Mouse (Mus musculus) MEL (cell line): ENCODE results near the gene Ccdc137. TPM values are rescaled to one million over a fixed set of nuclear protein-coding genes. Genes with fewer than 3 reads are reported as not detected.

Experiments used
- DNase-seq: peaks from one replicate; pipeline ENCODE4 v3.0.0; 2011; ENCODE audit warnings: low read depth, low spot score
- H3K27ac ChIP-seq: 2 replicates; pipeline ENCODE4 v1.5.1; 2012; ENCODE audit warnings: low read depth, mild to moderate bottlenecking, control low read depth, low read length, moderate library complexity; ENCODE audit not compliant: control insufficient read depth
- H3K27me3 ChIP-seq, 2 experiments: fragments of 150-350 bp in 1 of 2; sonication (generic) in 1 of 2; 2 replicates each; pipeline ENCODE4 v1.6.1; 2012; ENCODE audit warnings: low read length in 2 of 2, mild to moderate bottlenecking in 2 of 2, improper control_type of control experiment in 1 of 2, moderate library complexity in 1 of 2; ENCODE audit not compliant: insufficient read depth in 2 of 2, control insufficient read depth in 1 of 2
- H3K36me3 ChIP-seq, 2 experiments: 2 replicates each; pipeline ENCODE4 v1.6.1; 2012 to 2014; ENCODE audit warnings: low read length in 2 of 2, improper control_type of control experiment in 1 of 2, inconsistent platforms in 1 of 2, mild to moderate bottlenecking in 1 of 2; ENCODE audit not compliant: insufficient read depth in 2 of 2, control insufficient read depth in 1 of 2
- H3K4me1 ChIP-seq, 2 experiments: fragments of 150-350 bp in 1 of 2; sonication (generic) in 1 of 2; 2 replicates each; pipeline ENCODE4 v1.6.1; 2012; ENCODE audit warnings: low read length in 2 of 2, improper control_type of control experiment in 1 of 2, mild to moderate bottlenecking in 1 of 2; ENCODE audit not compliant: insufficient read depth in 2 of 2, control insufficient read depth in 1 of 2
- H3K4me3 ChIP-seq, 2 experiments: fragments of 150-350 bp in 1 of 2; sonication (generic) in 1 of 2; 2 replicates each; pipeline ENCODE4 v1.5.1; 2012; ENCODE audit warnings: low read depth in 2 of 2, low read length in 2 of 2, mild to moderate bottlenecking in 2 of 2, moderate library complexity in 2 of 2, control low read depth in 1 of 2, improper control_type of control experiment in 1 of 2; ENCODE audit not compliant: control insufficient read depth in 1 of 2, insufficient read depth in 1 of 2
- H3K79me2 ChIP-seq: 2 replicates; pipeline ENCODE4 v1.6.1; 2012; ENCODE audit warnings: mild to moderate bottlenecking, low read length, moderate library complexity; ENCODE audit not compliant: control insufficient read depth, poor library complexity, insufficient read depth
- H3K9ac ChIP-seq: 2 replicates; pipeline ENCODE4 v1.6.1; 2012; ENCODE audit warnings: low read depth, mild to moderate bottlenecking, control low read depth, low read length, moderate library complexity; ENCODE audit not compliant: control insufficient read depth, poor library complexity, severe bottlenecking
- H3K9me3 ChIP-seq: fragments of 150-350 bp; sonication (generic); replicated peaks from 2 replicates; pipeline ENCODE4 v1.6.1; 2012; ENCODE audit warnings: mild to moderate bottlenecking, low read length, improper control_type of control experiment, moderate library complexity; ENCODE audit not compliant: insufficient read depth
- BHLHE40 ChIP-seq: IDR thresholded peaks from 2 replicates; pipeline ENCODE4 v1.6.1; 2012; ENCODE audit warnings: low read depth, mild to moderate bottlenecking, inconsistent platforms, low read length, improper control_type of control experiment, borderline replicate concordance
- CTCF ChIP-seq, 3 experiments: IDR thresholded peaks in 2 of 3; conservative IDR thresholded peaks in 1 of 3; 2 replicates each; pipeline ENCODE4 v1.5.1; 2011 to 2012; ENCODE audit warnings: low read length in 3 of 3, low read depth in 2 of 3, mild to moderate bottlenecking in 2 of 3, improper control_type of control experiment in 1 of 3, inconsistent platforms in 1 of 3, mixed read lengths in 1 of 3, moderate library complexity in 1 of 3; ENCODE audit not compliant: control insufficient read depth in 1 of 3, insufficient read depth in 1 of 3, poor library complexity in 1 of 3, severe bottlenecking in 1 of 3
- ETS1 ChIP-seq: IDR thresholded peaks from 2 replicates; pipeline ENCODE4 v1.6.1; 2012; ENCODE audit warnings: low read depth, mild to moderate bottlenecking, inconsistent platforms, low read length, improper control_type of control experiment, moderate library complexity
- GATA1 ChIP-seq: IDR thresholded peaks from 2 replicates; pipeline ENCODE4 v1.6.1; 2011; ENCODE audit warnings: low read depth, low read length, improper control_type of control experiment
- JUND ChIP-seq: IDR thresholded peaks from 2 replicates; pipeline ENCODE4 v1.6.1; 2011; ENCODE audit warnings: low read depth, mild to moderate bottlenecking, improper control_type of control experiment, low read length
- KAT2A ChIP-seq: conservative IDR thresholded peaks from 2 replicates; pipeline ENCODE4 v1.6.1; 2012; ENCODE audit warnings: low read depth, low read length, improper control_type of control experiment, inconsistent platforms
- MAX ChIP-seq: IDR thresholded peaks from 2 replicates; pipeline ENCODE4 v1.6.1; 2011; ENCODE audit warnings: low read length, improper control_type of control experiment
- MAZ ChIP-seq: IDR thresholded peaks from 2 replicates; pipeline ENCODE4 v1.6.1; 2012; ENCODE audit warnings: low read depth, mild to moderate bottlenecking, inconsistent platforms, low read length, improper control_type of control experiment
- MXI1 ChIP-seq: IDR thresholded peaks from 2 replicates; pipeline ENCODE4 v1.6.1; 2011; ENCODE audit warnings: mild to moderate bottlenecking, low read depth, low read length, improper control_type of control experiment
- MYC ChIP-seq: IDR thresholded peaks from 2 replicates; pipeline ENCODE4 v1.6.1; 2011; ENCODE audit warnings: low read depth, mild to moderate bottlenecking, low read length, improper control_type of control experiment, moderate library complexity
- NELFE ChIP-seq: IDR thresholded peaks from 2 replicates; pipeline ENCODE4 v1.6.1; 2011; ENCODE audit warnings: low read depth, low read length, improper control_type of control experiment
- NRF1 ChIP-seq: IDR thresholded peaks from 2 replicates; pipeline ENCODE4 v1.6.1; 2014; ENCODE audit warnings: low read depth, mild to moderate bottlenecking, inconsistent platforms, low read length, improper control_type of control experiment, moderate library complexity; ENCODE audit not compliant: poor library complexity, insufficient read depth, severe bottlenecking
- POLR2A ChIP-seq, 2 experiments: IDR thresholded peaks; 2 replicates each; pipeline ENCODE4 v1.6.1; 2011 to 2012; ENCODE audit warnings: low read length in 2 of 2, mild to moderate bottlenecking in 2 of 2, control low read depth in 1 of 2, improper control_type of control experiment in 1 of 2, low read depth in 1 of 2, moderate library complexity in 1 of 2; ENCODE audit not compliant: control insufficient read depth in 1 of 2, insufficient read depth in 1 of 2, poor library complexity in 1 of 2
- POLR2AphosphoS2 ChIP-seq: IDR thresholded peaks from 2 replicates; pipeline ENCODE4 v1.6.1; 2011; ENCODE audit warnings: low read length, improper control_type of control experiment
- POLR2AphosphoS5 ChIP-seq: IDR thresholded peaks from 2 replicates; pipeline ENCODE4 v1.6.1; 2012; ENCODE audit warnings: low read depth, borderline replicate concordance, mild to moderate bottlenecking, inconsistent platforms, low read length, moderate library complexity, mixed read lengths
- RAD21 ChIP-seq: IDR thresholded peaks from 2 replicates; pipeline ENCODE4 v1.6.1; 2011; ENCODE audit warnings: mild to moderate bottlenecking, low read depth, low read length, improper control_type of control experiment
- SIN3A ChIP-seq: IDR thresholded peaks from 2 replicates; pipeline ENCODE4 v1.6.1; 2012; ENCODE audit warnings: low read length, improper control_type of control experiment, inconsistent platforms
- TAL1 ChIP-seq: IDR thresholded peaks from 2 replicates; pipeline ENCODE4 v1.6.1; 2012; ENCODE audit warnings: mild to moderate bottlenecking, inconsistent platforms, low read length, moderate library complexity, mixed read lengths
- TBP ChIP-seq: IDR thresholded peaks from 2 replicates; pipeline ENCODE4 v1.8.0; 2011; ENCODE audit warnings: low read depth, low read length, improper control_type of control experiment
- ZC3H11A ChIP-seq: IDR thresholded peaks from 2 replicates; pipeline ENCODE4 v1.6.1; 2012; ENCODE audit warnings: low read depth, mild to moderate bottlenecking, inconsistent platforms, low read length, improper control_type of control experiment
- ZKSCAN1 ChIP-seq: IDR thresholded peaks from 2 replicates; pipeline ENCODE4 v1.6.1; 2012; ENCODE audit warnings: low read depth, mild to moderate bottlenecking, inconsistent platforms, low read length, improper control_type of control experiment, moderate library complexity
- ZMIZ1 ChIP-seq: IDR thresholded peaks from 2 replicates; pipeline ENCODE4 v1.6.1; 2012; ENCODE audit warnings: low read depth, mild to moderate bottlenecking, inconsistent platforms, low read length, improper control_type of control experiment, moderate library complexity
- ZNF384 ChIP-seq: IDR thresholded peaks from 2 replicates; pipeline ENCODE4 v1.6.1; 2012; ENCODE audit warnings: low read depth, mild to moderate bottlenecking, inconsistent platforms, low read length, improper control_type of control experiment
- polyA plus RNA-seq, 2 experiments: library from polyadenylated mRNA; stranded (reverse) in 1 of 2; unstranded in 1 of 2; fragments of >175 nt in 1 of 2; fragments of >200 nt in 1 of 2; gene quantifications; 2 replicates each; pipeline versions ENCODE4 v1.2.1 to v1.2.4; 2012; ENCODE audit warnings: low replicate concordance in 2 of 2, low read depth in 1 of 2; ENCODE audit not compliant: insufficient read length in 2 of 2, insufficient read depth in 1 of 2, missing spikeins in 1 of 2
- total RNA-seq: library from RNA; depleted of rRNA; stranded (reverse); fragments of 300-350 nt; gene quantifications from 2 replicates; pipeline ENCODE4 v1.2.3, GENCODE M21; 2012

Ccdc137 gene
- total and polyA plus RNA-seq, 3 experiments = 104 to 116 TPM; not detected in 1

- H3K4me3 ChIP-seq = no peak overlapping the region
- H3K9me3 ChIP-seq = no peaks in the 10 kb centered on the region
- no peaks in the 10 kb centered on the region for H3K36me3 ChIP-seq
- peaks cover 3% of the 10 kb centered on the region; the same call in 1 of the 2 replicates for H3K79me2 ChIP-seq
- H3K4me1 ChIP-seq = no peaks in the 10 kb centered on the region
- no peak overlapping the region for H3K9ac ChIP-seq
- no peak overlapping the region for H3K27ac ChIP-seq
- no peak for TF ChIP-seq JUND
- TF ChIP-seq ETS1 = no peak
- no peak for TF ChIP-seq KAT2A
- TF ChIP-seq MAZ = no peak
- TF ChIP-seq POLR2A (IDR thresholded peaks at IDR 0.05; ENCODE audit: control insufficient read depth in 1 of 2, insufficient read depth in 1 of 2, low read depth in 1 of 2, low read length in 2 of 2, poor library complexity in 1 of 2) = no peak
- no peak for TF ChIP-seq POLR2AphosphoS5
- no peak for TF ChIP-seq TAL1
- TF ChIP-seq NRF1 = no peak
- TF ChIP-seq RAD21 = no peak
- no peak for TF ChIP-seq ZKSCAN1
- TF ChIP-seq MYC = no peak
- TF ChIP-seq ZC3H11A = no peak
- no peak for TF ChIP-seq SIN3A
- TF ChIP-seq CTCF (IDR thresholded peaks at IDR 0.05 in 2 of 3, conservative IDR thresholded peaks at IDR 0.05 in 1 of 3; ENCODE audit: control insufficient read depth in 1 of 3, insufficient read depth in 1 of 3, low read depth in 2 of 3, low read length in 3 of 3, poor library complexity in 1 of 3, severe bottlenecking in 1 of 3) = no peak
- no peak for TF ChIP-seq TBP
- no peak for TF ChIP-seq MAX
- TF ChIP-seq POLR2AphosphoS2 = no peak
- TF ChIP-seq ZMIZ1 = no peak
- TF ChIP-seq, all 39 proteins: peak for 0
- no peaks in the 10 kb centered on the region for H3K27me3 ChIP-seq
- DNase-seq = no peak
Observed at GRCm38 (mm10) chr11:120498226-120498625, 40.3 kb downstream of the Ccdc137 start.

- no peaks in the 10 kb centered on the region for H3K9me3 ChIP-seq
- H3K27ac ChIP-seq = no peak overlapping the region
- no peak overlapping the region for H3K4me3 ChIP-seq
- TF ChIP-seq ZNF384 (no peak), MAX (no peak), MXI1 (no peak), BHLHE40 (no peak), GATA1 (no peak), POLR2AphosphoS2 (no peak), NELFE (no peak), RAD21 (no peak)
- no peak for DNase-seq
- H3K36me3 ChIP-seq = no peaks in the 10 kb centered on the region
- no peaks in the 10 kb centered on the region for H3K79me2 ChIP-seq
- no peaks in the 10 kb centered on the region; a peak in 1 of 4 replicates for H3K27me3 ChIP-seq
- H3K4me1 ChIP-seq = no peaks in the 10 kb centered on the region
- H3K9ac ChIP-seq = no peak overlapping the region
Observed at GRCm38 (mm10) chr11:120498891-120499290, 41.0 kb downstream of the Ccdc137 start.
